ENCODE assay signal across 7 mouse cellular contexts in genomic region chr12:110499225-110499992, GRCm38 (mm10). TPM values are rescaled to one million over a fixed set of nuclear protein-coding genes. Genes with fewer than 3 reads are reported as not detected.
DNase-seq lines count a peak whose midpoint lies in the region; ATAC-seq and TF ChIP-seq lines count a peak whose summit lies in the region.

No protein-coding gene starts in this region.

- DNase-seq in ES-CJ7 (ENCODE audit: low read depth, low spot score) = peak; percentile 82
- no peak for DNase-seq in hindbrain, postnatal 0 days (ENCODE audit: low spot score)
- no peak for DNase-seq in liver, embryonic 14.5 days (ENCODE audit: low read depth in 3 of 3, low spot score in 3 of 3)
- DNase-seq in splenic B cell, adult 2 months (ENCODE audit: low read depth, low spot score) = peak; percentile 62
- no peak for DNase-seq in cerebellum, postnatal 36 days
- DNase-seq in layer of hippocampus, postnatal 10 days (ENCODE audit: low spot score in 2 of 2) = no peak

- no peak for ATAC-seq in hindbrain, postnatal 0 days
- ATAC-seq in liver, embryonic 14.5 days (ENCODE audit: insufficient read depth) = peak; percentile 55; the same call in 1 of the 2 replicates

- TF ChIP-seq CTCF in bone marrow macrophage, adult 2 months (IDR thresholded peaks at IDR 0.05; ENCODE audit: low read depth, low read length) = no peak
- TF ChIP-seq CTCF in hindbrain, postnatal 0 days (IDR thresholded peaks at IDR 0.05; ENCODE audit: low read depth) = no peak
- no peak for TF ChIP-seq CTCF in liver, embryonic 14.5 days (IDR thresholded peaks at IDR 0.05; ENCODE audit: low read depth)

- H3K4me2 ChIP-seq in hindbrain, postnatal 0 days (ENCODE audit: low read depth, low read length) = no peak overlapping the region
- H3K4me2 ChIP-seq in liver, embryonic 14.5 days (ENCODE audit: low read depth) = peak overlapping the region; percentile 71

- no peaks in the 10 kb centered on the region for H3K9me3 ChIP-seq in hindbrain, postnatal 0 days (ENCODE audit: low read length)
- no peaks in the 10 kb centered on the region for H3K9me3 ChIP-seq in liver, embryonic 14.5 days (ENCODE audit: control insufficient read depth, low read length)

- no peak for TF ChIP-seq EP300 in liver, embryonic 14.5 days (IDR thresholded peaks at IDR 0.05; ENCODE audit: low read depth)

- WGBS in hindbrain, postnatal 0 days = 70% methylated on average over 14 of the region's 14 CpGs
- WGBS in liver, embryonic 14.5 days (ENCODE audit: insufficient replicate concordance) = 10% methylated on average over 14 of the region's 14 CpGs

- H3K36me3 ChIP-seq in hindbrain, postnatal 0 days (ENCODE audit: insufficient read depth, low read length) = no peaks in the 10 kb centered on the region
- no peaks in the 10 kb centered on the region for H3K36me3 ChIP-seq in liver, embryonic 14.5 days (replicated peaks; ENCODE audit: control insufficient read depth, insufficient read depth, low read depth)
- H3K36me3 ChIP-seq in splenic B cell, adult 2 months (ENCODE audit: control insufficient read depth, insufficient read depth, low read length, poor library complexity, severe bottlenecking) = peaks cover 1% of the 10 kb centered on the region; the same call in 1 of the 2 replicates

- H3K4me3 ChIP-seq in bone marrow macrophage, adult 2 months (ENCODE audit: insufficient read depth, low read length) = peak overlapping the region; percentile 34
- no peak overlapping the region for H3K4me3 ChIP-seq in hindbrain, postnatal 0 days (ENCODE audit: low read length)
- H3K4me3 ChIP-seq in liver, embryonic 14.5 days (ENCODE audit: insufficient read depth in 1 of 2, low read depth in 2 of 2, low read length in 2 of 2) = peak overlapping the region; percentile 3 to 10; a peak in 2 of 4 replicates

- no peaks in the 10 kb centered on the region for H3K27me3 ChIP-seq in hindbrain, postnatal 0 days (ENCODE audit: insufficient read depth, low read length)
- no peaks in the 10 kb centered on the region for H3K27me3 ChIP-seq in liver, embryonic 14.5 days (ENCODE audit: control insufficient read depth, insufficient read depth, low read length)
- H3K27me3 ChIP-seq in splenic B cell, adult 2 months (ENCODE audit: control insufficient read depth, insufficient read depth, low read length, poor library complexity, severe bottlenecking) = no peaks in the 10 kb centered on the region

- no peak for TF ChIP-seq POLR2A in bone marrow macrophage, adult 2 months (IDR thresholded peaks at IDR 0.05; ENCODE audit: borderline replicate concordance, low read depth, low read length)

- peaks cover 57% of the 10 kb centered on the region for H3K4me1 ChIP-seq in bone marrow macrophage, adult 2 months (ENCODE audit: control insufficient read depth, insufficient read depth, low read length)
- no peaks in the 10 kb centered on the region; the same call in 1 of the 2 replicates for H3K4me1 ChIP-seq in hindbrain, postnatal 0 days (ENCODE audit: insufficient read depth, low read length)
- peaks cover 32 to 50% of the 10 kb centered on the region in 2 experiments for H3K4me1 ChIP-seq in liver, embryonic 14.5 days (replicated peaks; ENCODE audit: control insufficient read depth in 2 of 2, insufficient read depth in 2 of 2, low read length in 1 of 2)

- peak overlapping the region; percentile 51 for H3K27ac ChIP-seq in bone marrow macrophage, adult 2 months (ENCODE audit: insufficient read depth, low read depth, low read length)
- H3K27ac ChIP-seq in hindbrain, postnatal 0 days = peak overlapping the region; percentile 22; the same call in 1 of the 2 replicates
- peak overlapping the region; percentile 42 for H3K27ac ChIP-seq in liver, embryonic 14.5 days

- H3K9ac ChIP-seq in hindbrain, postnatal 0 days (replicated peaks; ENCODE audit: low read length) = no peak overlapping the region
- H3K9ac ChIP-seq in liver, embryonic 14.5 days (replicated peaks) = peak overlapping the region; percentile 23

RNA-seq across cellular contexts. Expression of gene Ppp2r5c, which starts 52.5 kb away (rescaled TPM):
- 138 and 153 TPM in 2 replicates for polyA plus RNA-seq in bone marrow macrophage, adult 2 months (2012; ENCODE audit: insufficient read depth, insufficient read length, missing spikeins)
- total RNA-seq in hindbrain, postnatal 0 days (2014; rRNA removed) = 108 and 118 TPM in 2 replicates
- 162 and 163 TPM in 2 replicates for polyA plus RNA-seq in hindbrain, postnatal 0 days (2015; fragmentation: Nextera tagmentation; extraction: Ambion mirVana)
- polyA plus RNA-seq in liver, embryonic 14.5 days (2012; rRNA removed) = 13.8 and 22.6 TPM in 2 replicates
- 70.8 and 75.6 TPM in 2 replicates for polyA plus RNA-seq in liver, embryonic 14.5 days (2014; fragmentation: Nextera tagmentation; extraction: Ambion mirVana)
- 100 to 1,000 TPM; 247 to 251 TPM for total RNA-seq in layer of hippocampus, postnatal 10 days (2021)

Comparison
In these comparisons a context has a peak if more than half of its experiments do, and no peak if none do; other contexts are left out.
1. DNase-seq: peak in ES-CJ7 (single experiment) and splenic B cell, adult 2 months (single experiment); none in hindbrain, postnatal 0 days (single experiment), liver, embryonic 14.5 days (0 of 3), cerebellum, postnatal 36 days (0 of 2) and layer of hippocampus, postnatal 10 days (0 of 2).
2. Peak in every context shown above with its lines, with median percentiles within 50 percentile points of each other: H3K27ac ChIP-seq.